Mouse (Mus musculus): ENCODE data around the gene Cnot3. TPM values are rescaled to one million over a fixed set of nuclear protein-coding genes. Genes with fewer than 3 reads are reported as not detected.

Cnot3 gene
- polyA plus RNA-seq, 1 experiment from 2014 or later, result 22.8 TPM

DNA sequence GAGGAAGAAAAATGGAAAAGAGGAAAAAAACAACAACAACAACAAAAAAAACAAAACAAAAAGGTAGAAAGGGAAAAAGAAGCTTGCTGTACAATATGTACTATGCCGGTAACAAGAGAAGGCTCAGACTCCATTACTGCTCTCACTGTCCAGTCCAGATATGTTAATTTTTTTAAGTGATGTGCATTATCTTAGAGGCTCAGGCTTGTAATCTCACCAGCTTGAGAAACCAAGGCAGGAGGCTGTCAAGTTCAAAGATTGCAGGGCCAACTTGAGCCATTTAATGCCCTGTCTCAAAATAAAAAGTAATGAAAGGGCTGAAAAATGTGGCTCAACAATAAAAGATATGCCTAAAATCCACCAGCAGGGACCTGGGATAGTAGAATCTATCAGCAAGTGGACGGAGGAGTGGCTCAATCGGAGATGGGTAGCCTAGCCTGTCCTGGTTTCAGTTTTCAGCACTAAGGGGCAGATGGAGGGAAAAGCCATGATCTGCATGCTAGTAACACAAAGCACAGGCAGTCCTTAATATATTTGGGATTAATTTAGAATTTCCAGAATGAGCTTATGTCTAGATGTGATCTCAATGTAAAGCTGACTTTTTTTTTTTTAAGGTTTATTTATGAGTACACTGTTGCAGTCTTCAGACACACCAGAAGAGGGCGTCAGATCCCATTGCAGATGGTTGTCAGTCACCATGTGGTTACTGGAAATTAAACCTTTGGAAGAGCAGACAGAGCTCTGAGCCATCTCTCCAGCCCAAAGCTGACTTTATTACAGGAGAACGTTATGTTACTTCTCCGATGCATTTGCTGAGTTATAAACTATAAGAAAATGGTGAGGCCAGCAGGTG, 28.5 kb upstream of the Cnot3 start:
- H3K36me3 ChIP-seq, result peaks cover 29% of the 10 kb centered on the region
- peak overlapping the region; percentile 85 for H3K4me2 ChIP-seq
- peak; percentile 34 for DNase-seq
- H3K27me3 ChIP-seq, result no peaks in the 10 kb centered on the region
- 25% methylated on average over 6 of the region's 6 CpGs for WGBS (ENCODE audit: insufficient replicate concordance)
- ATAC-seq (ENCODE audit: low read depth), result peak; percentile 1; the same call in 1 of the 2 replicates
- H3K27ac ChIP-seq, result no peak overlapping the region
- H3K9me3 ChIP-seq (replicated peaks), result no peaks in the 10 kb centered on the region
- H3K4me3 ChIP-seq (replicated peaks), result peak overlapping the region; percentile 71
- peaks cover 29% of the 10 kb centered on the region for H3K4me1 ChIP-seq (replicated peaks)
- peak overlapping the region; percentile 79; the same call in 1 of the 2 replicates for H3K9ac ChIP-seq

DNA sequence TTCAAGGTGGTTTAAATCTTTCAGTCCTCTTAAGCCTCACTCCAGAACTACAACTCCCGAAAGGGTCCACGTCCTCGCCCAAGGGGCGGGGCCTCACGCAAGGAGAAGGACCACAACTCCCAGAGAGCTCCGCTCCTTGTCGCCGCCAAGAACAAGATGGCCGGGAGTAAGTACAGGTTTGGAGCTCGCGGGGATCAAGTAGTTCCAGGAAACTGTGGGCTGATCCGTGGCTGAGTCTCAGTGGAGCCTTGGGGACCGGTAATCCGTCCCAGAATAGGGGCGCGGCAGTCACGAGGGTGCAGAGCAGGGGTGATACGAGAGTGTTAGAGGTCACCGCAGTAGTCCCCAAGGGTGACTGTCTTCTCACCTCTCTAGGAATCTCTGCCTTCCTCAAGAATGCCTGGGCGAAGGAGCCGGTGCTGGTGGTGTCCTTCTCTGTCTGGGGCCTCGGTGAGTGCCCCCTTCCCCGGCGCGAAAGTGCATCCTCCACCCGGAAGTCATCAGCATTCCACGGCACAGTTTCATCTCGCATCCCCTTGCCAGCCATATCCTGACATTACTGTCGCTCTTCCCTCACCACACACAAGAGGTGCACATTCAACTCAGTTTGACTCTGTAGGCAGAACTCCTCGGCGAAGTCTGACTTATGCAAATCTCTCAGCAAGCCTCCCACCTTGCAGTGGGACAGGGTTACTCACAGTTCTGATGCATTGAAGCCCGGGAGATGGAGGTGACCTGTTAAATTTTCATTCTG, 27.6 kb upstream of the Cnot3 start, which contains the start of gene Ndufa3:
Gene Ndufa3, plus strand, starts transcription at position 132 of the 754 bp plus-strand sequence.
- H3K36me3 ChIP-seq, result peaks cover 37% of the 10 kb centered on the region
- peak within 1 kb of the TSS; percentile 85 for H3K4me2 ChIP-seq
- DNase-seq, result peak; percentile 82
- WGBS (ENCODE audit: insufficient replicate concordance), result under 1% methylated on average over 32 of the region's 32 CpGs
- H3K4me1 ChIP-seq (replicated peaks), result peaks cover 29% of the 10 kb centered on the region
- H3K9me3 ChIP-seq (replicated peaks), result no peaks in the 10 kb centered on the region
- H3K27ac ChIP-seq, result peak within 1 kb of the TSS; percentile 73
- H3K4me3 ChIP-seq (replicated peaks), result peak within 1 kb of the TSS; percentile 71
- ATAC-seq (ENCODE audit: low read depth), result peak; percentile 95
- no peaks in the 10 kb centered on the region for H3K27me3 ChIP-seq
- H3K9ac ChIP-seq, result peak within 1 kb of the TSS; percentile 79

DNA sequence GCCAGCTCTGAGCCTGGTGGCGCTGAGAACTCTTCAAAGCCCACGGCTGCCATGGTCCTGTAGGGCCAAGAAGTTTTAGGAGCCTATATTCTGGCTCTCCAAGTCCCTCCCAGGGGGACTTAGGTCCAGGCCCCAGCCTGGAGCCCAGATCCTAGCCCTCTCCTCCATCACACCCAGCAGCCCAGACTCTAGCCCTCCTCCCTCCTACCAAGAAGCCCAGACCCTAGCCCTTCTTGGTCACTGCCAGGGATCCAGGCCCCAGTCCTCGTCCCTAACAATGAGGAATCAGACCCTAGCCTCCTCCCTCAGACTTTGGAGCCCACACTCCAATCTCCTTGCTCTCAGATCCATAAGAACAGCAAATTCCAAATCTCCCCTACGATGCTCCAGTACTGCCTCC, 16.0 kb upstream of the Cnot3 start:
- peak overlapping the region; percentile 87 for H3K9ac ChIP-seq
- peaks cover 28% of the 10 kb centered on the region for H3K4me1 ChIP-seq (replicated peaks)
- peaks cover 59% of the 10 kb centered on the region for H3K36me3 ChIP-seq
- DNase-seq, result no peak
- H3K4me3 ChIP-seq (replicated peaks), result peak overlapping the region; percentile 78
- H3K27me3 ChIP-seq, result no peaks in the 10 kb centered on the region
- no peaks in the 10 kb centered on the region for H3K9me3 ChIP-seq (replicated peaks)
- WGBS (ENCODE audit: insufficient replicate concordance), result 32% methylated on average over 4 of the region's 4 CpGs
- peak overlapping the region; percentile 97 for H3K4me2 ChIP-seq
- peak overlapping the region; percentile 79 for H3K27ac ChIP-seq
- peak; percentile 27 for ATAC-seq (ENCODE audit: low read depth)

- Histone ChIP-seq H3K4me2 (peak within 1 kb of the TSS; percentile 97), H3K27me3 (no peaks in the 10 kb centered on the region), H3K27ac (peak within 1 kb of the TSS; percentile 79), H3K9ac (peak within 1 kb of the TSS; percentile 87), H3K36me3 (peaks cover 59% of the 10 kb centered on the region), H3K4me3 (replicated peaks) (peak within 1 kb of the TSS; percentile 78), H3K4me1 (replicated peaks) (peaks cover 28% of the 10 kb centered on the region), H3K9me3 (replicated peaks) (no peaks in the 10 kb centered on the region)
- 1% methylated on average over 47 of the region's 47 CpGs for WGBS (ENCODE audit: insufficient replicate concordance)
- DNase-seq, result peak; percentile 89
- peak; percentile 88 for ATAC-seq (ENCODE audit: low read depth)
These were observed 15.3 kb upstream of the Cnot3 start, which contains the start of the genes Tfpt and Prpf31 for GRCm38 (mm10) chr7:3629543-3630477. Tfpt (minus strand) TSS chr7:3629929. Prpf31 (plus strand) TSS chr7:3629985.

GRCm38 (mm10) chr7:3630478-3630815, 14.6 kb upstream of the Cnot3 start:
- ATAC-seq (ENCODE audit: low read depth) (no peak), DNase-seq (no peak)
- Histone ChIP-seq H3K36me3 (peaks cover 59% of the 10 kb centered on the region), H3K9me3 (replicated peaks) (no peaks in the 10 kb centered on the region), H3K27me3 (no peaks in the 10 kb centered on the region), H3K9ac (peak overlapping the region; percentile 81), H3K27ac (peak overlapping the region; percentile 79), H3K4me3 (replicated peaks) (peak overlapping the region; percentile 78), H3K4me1 (replicated peaks) (peaks cover 28% of the 10 kb centered on the region), H3K4me2 (peak overlapping the region; percentile 97)
- WGBS (ENCODE audit: insufficient replicate concordance), result 40% methylated on average over 3 of the region's 3 CpGs

- ATAC-seq (ENCODE audit: low read depth) (no peak), DNase-seq (no peak)
- Histone ChIP-seq H3K27me3 (no peaks in the 10 kb centered on the region), H3K27ac (no peak overlapping the region), H3K9ac (peak overlapping the region; percentile 14; the same call in 1 of the 2 replicates), H3K4me3 (replicated peaks) (peak overlapping the region; percentile 99; the same call in 1 of the 2 replicates), H3K9me3 (replicated peaks) (no peaks in the 10 kb centered on the region), H3K36me3 (peaks cover 55% of the 10 kb centered on the region), H3K4me1 (replicated peaks) (peaks cover 41% of the 10 kb centered on the region), H3K4me2 (peak overlapping the region; percentile 71)
- 38% methylated on average over 5 of the region's 5 CpGs for WGBS (ENCODE audit: insufficient replicate concordance)
These were observed 1.7 kb upstream of the Cnot3 start for GRCm38 (mm10) chr7:3643412-3643811.

DNA sequence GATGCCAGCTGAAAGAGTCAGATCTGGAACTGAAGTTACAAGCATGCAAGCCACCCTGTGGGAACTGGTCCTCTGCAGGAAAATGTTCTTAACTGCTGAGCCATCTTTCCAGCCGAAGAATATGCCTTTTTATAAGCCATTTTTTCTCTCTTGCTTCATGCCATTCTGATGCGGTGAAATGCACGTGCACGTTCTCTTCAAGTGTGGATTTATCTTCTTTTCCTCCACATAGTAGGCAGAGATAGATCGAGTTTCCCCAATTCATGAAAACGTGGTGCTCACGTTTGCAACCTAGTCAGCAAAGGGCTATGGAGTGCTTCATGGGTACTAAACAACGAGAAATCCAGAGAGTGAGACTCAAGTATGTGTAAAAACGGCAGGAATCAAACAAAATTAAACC, 1.2 kb upstream of the Cnot3 start:
- no peak for ATAC-seq (ENCODE audit: low read depth)

GRCm38 (mm10) chr7:3644348-3644671, 758 bp upstream of the Cnot3 start:
- H3K4me2 ChIP-seq, result peak overlapping the region; percentile 71
- H3K9me3 ChIP-seq (replicated peaks), result no peaks in the 10 kb centered on the region
- under 1% methylated on average over 11 of the region's 11 CpGs for WGBS (ENCODE audit: insufficient replicate concordance)
- H3K36me3 ChIP-seq, result peaks cover 52% of the 10 kb centered on the region
- H3K27me3 ChIP-seq, result no peaks in the 10 kb centered on the region
- 0 out of 2 replicates have a peak overlapping the region, but pooled peaks have one; percentile 14 for H3K9ac ChIP-seq
- H3K27ac ChIP-seq, result peak overlapping the region; percentile 86
- peaks cover 50% of the 10 kb centered on the region for H3K4me1 ChIP-seq (replicated peaks)
- ATAC-seq (ENCODE audit: low read depth) (no peak), DNase-seq (no peak)
- H3K4me3 ChIP-seq (replicated peaks), result peak overlapping the region; percentile 99

More for the DNA sequence above, 1.2 kb upstream of the Cnot3 start:
- peak overlapping the region; percentile 14; the same call in 1 of the 2 replicates for H3K9ac ChIP-seq
- H3K4me3 ChIP-seq (replicated peaks), result peak overlapping the region; percentile 99
- peaks cover 54% of the 10 kb centered on the region for H3K36me3 ChIP-seq
- H3K4me1 ChIP-seq (replicated peaks), result peaks cover 46% of the 10 kb centered on the region
- no peak for DNase-seq
- H3K4me2 ChIP-seq, result peak overlapping the region; percentile 71
- H3K9me3 ChIP-seq (replicated peaks), result no peaks in the 10 kb centered on the region
- 19% methylated on average over 9 of the region's 9 CpGs for WGBS (ENCODE audit: insufficient replicate concordance)
- peak overlapping the region; percentile 86 for H3K27ac ChIP-seq
- no peaks in the 10 kb centered on the region for H3K27me3 ChIP-seq

DNA sequence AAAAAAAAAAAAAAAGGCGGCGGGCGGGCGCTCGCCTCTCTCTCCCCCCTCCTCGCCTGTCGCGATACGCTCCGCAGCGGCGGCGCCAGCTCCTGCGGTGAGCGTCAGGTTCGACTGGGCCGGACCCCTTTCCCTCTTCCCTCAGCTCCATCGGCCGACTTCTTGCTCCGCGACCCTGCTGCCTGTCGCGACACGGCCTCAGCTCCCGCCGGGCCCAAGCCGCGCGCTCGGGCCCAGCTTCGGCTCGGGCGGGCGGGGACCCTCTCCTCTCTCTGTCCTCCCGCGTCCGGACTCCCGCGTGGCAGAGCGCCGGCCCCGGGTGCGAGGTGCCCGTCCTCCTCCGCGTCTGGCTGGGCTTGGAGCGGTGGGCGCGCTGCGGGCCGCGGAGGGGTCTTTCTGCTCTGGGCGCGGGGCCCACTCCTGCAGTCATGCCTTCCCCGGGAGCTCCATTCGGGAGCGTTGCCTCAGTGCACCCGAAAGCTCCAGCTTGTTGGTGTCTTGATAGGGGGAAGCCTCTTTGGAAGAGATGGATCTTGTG, 489 bp downstream of the Cnot3 start:
- H3K4me1 ChIP-seq (replicated peaks), result peaks cover 54% of the 10 kb centered on the region
- no peaks in the 10 kb centered on the region for H3K27me3 ChIP-seq
- WGBS (ENCODE audit: insufficient replicate concordance), result under 1% methylated on average over 50 of the region's 58 CpGs
- peak overlapping the region; percentile 99 for H3K9ac ChIP-seq
- no peak for ATAC-seq (ENCODE audit: low read depth)
- H3K4me3 ChIP-seq (replicated peaks), result peak overlapping the region; percentile 99
- peaks cover 51% of the 10 kb centered on the region for H3K36me3 ChIP-seq
- peak overlapping the region; percentile 96 for H3K27ac ChIP-seq
- no peak for DNase-seq
- no peaks in the 10 kb centered on the region for H3K9me3 ChIP-seq (replicated peaks)
- peak overlapping the region; percentile 88 for H3K4me2 ChIP-seq

DNA sequence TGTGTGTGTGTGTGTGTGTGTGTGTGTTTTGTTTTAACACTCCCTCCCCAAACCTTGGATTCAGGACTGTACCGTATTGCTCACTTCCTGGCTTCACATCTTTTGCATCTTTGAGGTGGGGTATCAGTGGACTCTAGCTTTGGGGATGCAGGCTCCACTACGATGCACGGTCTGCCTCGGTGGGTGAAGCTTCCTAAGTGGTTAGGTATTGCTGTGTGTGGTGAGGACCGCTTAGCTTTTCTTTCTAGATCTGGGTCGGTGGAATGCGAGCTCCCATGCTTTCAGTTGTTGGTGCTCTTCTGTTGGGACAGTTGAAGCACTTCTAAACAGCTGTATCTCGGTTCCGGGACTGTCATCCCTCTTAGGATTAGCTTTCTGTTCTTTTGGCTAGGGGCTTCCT, 1.1 kb downstream of the Cnot3 start:
- H3K27ac ChIP-seq, result peak overlapping the region; percentile 96
- DNase-seq, result no peak
- H3K4me3 ChIP-seq (replicated peaks), result peak overlapping the region; percentile 99
- H3K9me3 ChIP-seq (replicated peaks), result no peaks in the 10 kb centered on the region
- H3K27me3 ChIP-seq, result no peaks in the 10 kb centered on the region
- 13% methylated on average over 9 of the region's 9 CpGs for WGBS (ENCODE audit: insufficient replicate concordance)
- H3K4me1 ChIP-seq (replicated peaks), result peaks cover 54% of the 10 kb centered on the region
- H3K9ac ChIP-seq, result peak overlapping the region; percentile 99
- no peak for ATAC-seq (ENCODE audit: low read depth)
- peak overlapping the region; percentile 88 for H3K4me2 ChIP-seq
- peaks cover 51% of the 10 kb centered on the region for H3K36me3 ChIP-seq

Measured in liver, embryonic 13.5 days (tissue).